Mouse (Mus musculus) embryonic facial prominence, embryonic 14.5 days (tissue): Measurements from ENCODE around the gene Scamp3. TPM values are rescaled to one million over a fixed set of nuclear protein-coding genes. Genes with fewer than 3 reads are reported as not detected.
A peak's percentile ranks its signal among the peaks of the same experiment; 100 is the strongest.

Experiments used
- ATAC-seq: fragments of 200-750 bp; cut with Nextera tagmentation; 2 replicates; pipeline ENCODE4 v1.8.0; 2017; ENCODE audit warnings: low read depth, moderate number of reproducible peaks, moderate TSS enrichment
- DNase-seq: peaks from one replicate; pipeline ENCODE4 v3.0.0-alpha.2; 2015; ENCODE audit warnings: low spot score
- H3K27ac ChIP-seq: fragments of 300-500 bp; sonication (generic); replicated peaks from 2 replicates; pipeline ENCODE4 v1.5.1; 2014; ENCODE audit warnings: low read depth, mild to moderate bottlenecking, low read length, moderate library complexity
- H3K27me3 ChIP-seq: fragments of 300-500 bp; sonication (generic); replicated peaks from 2 replicates; pipeline ENCODE4 v1.6.1; 2014; ENCODE audit warnings: low read length; ENCODE audit not compliant: control insufficient read depth, insufficient read depth
- H3K36me3 ChIP-seq: fragments of 300-500 bp; sonication (generic); 2 replicates; pipeline ENCODE4 v1.6.1; 2014; ENCODE audit warnings: low read length, mixed read lengths; ENCODE audit not compliant: control insufficient read depth, insufficient read depth
- H3K4me1 ChIP-seq: fragments of 300-500 bp; sonication (generic); 2 replicates; pipeline ENCODE4 v1.6.1; 2014; ENCODE audit warnings: antibody characterized with exemption, low read length; ENCODE audit not compliant: control insufficient read depth, insufficient read depth
- H3K4me2 ChIP-seq: fragments of 300-500 bp; sonication (generic); 2 replicates; pipeline ENCODE4 v1.6.1; 2014; ENCODE audit warnings: low read depth, mild to moderate bottlenecking, low read length, moderate library complexity, mixed read lengths
- H3K4me3 ChIP-seq: fragments of 300-500 bp; sonication (generic); 2 replicates; pipeline ENCODE4 v1.5.1; 2014; ENCODE audit warnings: low read depth, mild to moderate bottlenecking, low read length
- H3K9ac ChIP-seq: fragments of 300-500 bp; sonication (generic); 2 replicates; pipeline ENCODE4 v1.6.1; 2014; ENCODE audit warnings: low read depth, mild to moderate bottlenecking, low read length, moderate library complexity, mixed read lengths
- H3K9me3 ChIP-seq: fragments of 300-500 bp; sonication (generic); 2 replicates; pipeline ENCODE4 v1.6.1; 2016; ENCODE audit warnings: low read length; ENCODE audit not compliant: control insufficient read depth
- WGBS: fragments of 180-500 bp; shearing (Covaris S2); extraction: QIAGEN DNeasy Blood & Tissue Kit; methylation state at CpG from one replicate; pipeline ENCODE4 v1.1.7; 2014; 5-methylcytosine and 5-hydroxymethylcytosine counted together
- polyA plus RNA-seq: library from polyadenylated mRNA; unstranded; fragments of >200 nt; fragmentation: Nextera tagmentation; extraction: Ambion mirVana; gene quantifications from 2 replicates; pipeline ENCODE4 v1.2.1, GENCODE M21; 2014

Scamp3 gene
- polyA plus RNA-seq, 1 experiment from 2014 or later, result 93.4 TPM

DNA sequence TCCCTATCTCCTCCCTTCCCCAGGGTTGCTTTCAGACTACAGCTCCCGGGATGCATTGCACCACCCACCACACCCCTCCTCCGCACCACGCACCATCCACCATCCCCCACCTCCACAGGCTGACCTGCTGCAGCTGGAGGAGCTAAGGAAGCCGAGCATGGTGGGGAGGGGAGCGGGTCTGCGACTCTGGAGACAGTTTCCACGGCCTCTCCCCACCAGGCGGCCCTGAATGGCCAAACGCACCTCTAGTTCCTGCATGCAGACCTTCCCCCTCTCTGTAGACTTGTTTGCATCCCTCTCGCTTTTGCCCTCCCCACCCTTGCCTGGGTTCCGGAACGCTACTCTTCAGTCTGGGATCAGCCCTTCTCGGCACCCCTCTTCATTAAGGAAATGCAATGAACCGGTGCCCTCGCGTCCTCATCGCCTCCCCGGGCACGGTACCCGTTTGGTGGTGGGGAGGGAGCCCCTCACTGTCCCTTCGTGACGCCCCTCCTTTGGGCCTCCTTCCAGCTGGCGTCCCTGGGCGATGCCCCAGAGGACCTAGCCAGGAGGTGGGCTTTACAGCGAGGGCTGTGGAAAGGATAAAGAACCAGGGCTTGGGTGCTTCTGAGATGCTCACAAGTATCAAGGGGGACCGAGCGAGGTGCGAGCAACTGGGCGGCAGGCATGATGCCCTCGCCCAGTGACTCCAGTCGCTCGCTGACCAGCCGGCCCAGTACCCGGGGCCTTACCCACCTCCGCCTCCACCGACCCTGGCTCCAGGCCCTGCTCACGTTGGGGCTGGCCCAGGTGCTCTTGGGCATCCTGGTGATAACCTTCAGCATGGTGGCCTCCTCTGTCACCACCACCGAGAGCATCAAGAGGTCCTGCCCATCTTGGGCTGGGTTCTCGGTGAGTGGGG lies 6.0 kb downstream of the Scamp3 start, which contains the start of gene Fam189b:
TSS of gene Fam189b (plus strand) at position 86 of the 901 bp plus-strand sequence.
- Histone ChIP-seq H3K4me2 (peak within 1 kb of the TSS; percentile 73), H3K27ac (peak within 1 kb of the TSS; percentile 66), H3K4me3 (peak within 1 kb of the TSS; percentile 53), H3K4me1 (peaks cover 20% of the 10 kb centered on the region), H3K9ac (peak within 1 kb of the TSS; percentile 69), H3K9me3 (no peaks in the 10 kb centered on the region), H3K36me3 (peaks cover 54% of the 10 kb centered on the region), H3K27me3 (no peaks in the 10 kb centered on the region)
- 3% methylated on average over 32 of the region's 39 CpGs for WGBS
- peak; percentile 97 for ATAC-seq
- DNase-seq, result peak; percentile 95

DNA sequence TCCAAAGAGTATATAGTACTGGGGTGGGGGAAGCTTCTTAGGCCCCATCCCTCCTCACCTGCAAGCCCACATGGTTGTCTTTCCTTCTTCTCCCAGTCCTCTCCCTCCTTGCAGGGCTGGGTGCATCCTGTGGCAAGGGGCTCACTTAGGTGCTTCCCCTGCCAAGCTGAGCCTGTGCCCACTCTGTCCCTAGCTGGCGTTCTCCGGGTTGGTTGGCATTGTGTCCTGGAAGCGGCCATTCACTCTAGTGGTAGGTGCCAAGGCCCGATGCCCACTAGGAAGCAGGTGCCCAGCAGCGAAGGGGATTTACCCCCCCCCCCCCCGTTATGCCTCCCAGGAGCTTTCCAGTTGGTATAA lies 6.7 kb downstream of the Scamp3 start:
- no peak for DNase-seq
- Histone ChIP-seq H3K9me3 (no peaks in the 10 kb centered on the region), H3K4me3 (peak overlapping the region; percentile 53), H3K36me3 (peaks cover 56% of the 10 kb centered on the region), H3K4me2 (peak overlapping the region; percentile 73), H3K27me3 (no peaks in the 10 kb centered on the region), H3K27ac (peak overlapping the region; percentile 66; the same call in 1 of the 2 replicates), H3K9ac (peak overlapping the region; percentile 69), H3K4me1 (peaks cover 14% of the 10 kb centered on the region)
- no peak for ATAC-seq
- 94% methylated on average over 5 of the region's 6 CpGs for WGBS

DNA sequence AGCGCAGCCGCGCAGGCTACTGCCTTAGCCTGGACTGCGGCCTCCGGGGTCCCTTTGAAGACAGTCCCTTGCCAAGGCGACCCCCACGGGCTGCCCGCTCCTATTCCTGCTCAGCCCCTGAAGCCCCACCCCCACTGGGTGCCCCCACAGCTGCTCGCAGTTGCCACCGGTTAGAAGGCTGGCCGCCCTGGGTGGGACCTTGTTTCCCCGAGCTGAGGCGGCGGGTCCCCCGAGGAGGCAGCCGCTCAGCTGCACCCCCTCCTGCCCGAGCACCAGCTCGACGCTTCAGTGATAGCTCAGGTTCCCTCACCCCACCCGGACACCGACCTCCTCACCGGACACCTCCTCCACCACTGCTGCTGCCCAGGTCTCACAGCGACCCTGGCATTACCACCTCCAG lies 9.9 kb downstream of the Scamp3 start:
- H3K4me2 ChIP-seq, result no peak overlapping the region
- H3K36me3 ChIP-seq, result peaks cover 30% of the 10 kb centered on the region; the same call in 1 of the 2 replicates
- no peaks in the 10 kb centered on the region for H3K9me3 ChIP-seq
- DNase-seq, result no peak
- no peak overlapping the region for H3K4me3 ChIP-seq
- no peak overlapping the region for H3K9ac ChIP-seq
- no peak for ATAC-seq
- no peak overlapping the region for H3K27ac ChIP-seq
- H3K4me1 ChIP-seq, result peaks cover 14% of the 10 kb centered on the region; the same call in 1 of the 2 replicates
- H3K27me3 ChIP-seq, result no peaks in the 10 kb centered on the region
- WGBS, result 49% methylated on average over 23 of the region's 23 CpGs

DNA sequence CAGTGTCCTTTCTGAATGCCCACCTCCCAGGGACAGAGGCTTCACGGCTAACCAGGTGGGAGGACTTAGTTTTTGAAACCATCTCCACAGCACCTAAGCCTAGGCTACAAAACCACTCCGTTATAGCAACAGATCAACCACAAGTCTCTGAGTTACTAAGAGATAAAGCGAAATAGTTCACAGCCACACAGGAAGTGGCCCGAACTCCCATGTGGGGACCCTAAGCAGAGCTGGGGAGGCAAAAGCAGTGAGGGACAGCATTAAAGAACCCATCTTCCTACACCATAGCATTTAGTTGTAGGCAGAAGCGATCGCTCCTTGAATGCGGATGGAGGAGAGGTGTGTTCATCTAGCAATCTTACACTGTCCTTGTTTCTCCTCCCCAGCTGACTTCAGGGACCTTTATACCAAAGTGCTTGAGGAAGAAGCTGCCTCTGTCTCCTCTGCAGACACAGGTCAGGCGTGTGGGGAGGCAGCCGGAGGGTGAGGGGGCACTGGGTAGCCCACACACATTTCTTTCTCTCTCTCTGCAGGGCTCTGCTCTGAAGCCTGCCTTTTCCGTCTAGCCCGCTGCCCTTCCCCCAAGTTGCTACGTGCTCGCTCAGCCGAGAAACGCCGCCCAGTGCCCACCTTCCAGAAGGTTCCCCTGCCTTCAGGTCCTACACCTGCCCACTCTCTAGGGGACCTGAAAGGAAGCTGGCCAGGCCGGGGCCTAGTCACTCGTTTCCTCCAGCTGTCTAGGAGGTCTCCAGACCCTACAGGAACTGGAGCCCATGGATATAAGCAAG lies 10.6 kb downstream of the Scamp3 start:
- peaks cover 14% of the 10 kb centered on the region; the same call in 1 of the 2 replicates for H3K4me1 ChIP-seq
- WGBS, result 70% methylated on average over 17 of the region's 18 CpGs
- no peak overlapping the region for H3K4me3 ChIP-seq
- no peaks in the 10 kb centered on the region for H3K27me3 ChIP-seq
- no peak overlapping the region for H3K4me2 ChIP-seq
- no peak for DNase-seq
- no peak overlapping the region; the same call in 1 of the 2 replicates for H3K9ac ChIP-seq
- no peaks in the 10 kb centered on the region for H3K9me3 ChIP-seq
- ATAC-seq, result no peak
- H3K36me3 ChIP-seq, result peaks cover 25% of the 10 kb centered on the region; the same call in 1 of the 2 replicates
- no peak overlapping the region for H3K27ac ChIP-seq

DNA sequence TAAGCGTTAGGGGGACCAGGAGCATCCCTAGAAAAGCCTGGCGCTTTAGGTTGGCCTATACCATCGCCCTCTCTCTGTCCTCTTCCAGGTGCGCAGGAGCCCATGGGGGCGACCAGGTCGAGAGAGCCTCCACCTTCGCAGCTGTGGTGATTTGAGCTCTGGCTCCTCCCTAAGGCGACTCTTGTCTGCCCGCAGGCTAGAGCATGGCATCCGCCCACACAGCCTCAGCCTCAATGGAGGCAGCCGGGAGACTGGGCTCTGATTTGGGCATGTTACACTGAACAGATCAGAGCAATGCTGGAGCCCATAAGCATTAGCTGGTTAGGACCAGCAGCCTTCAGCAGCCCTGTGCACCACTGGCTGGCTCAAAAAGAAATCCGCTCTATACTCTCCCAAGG lies 11.2 kb downstream of the Scamp3 start:
- H3K4me3 ChIP-seq, result no peak overlapping the region
- H3K27me3 ChIP-seq, result no peaks in the 10 kb centered on the region
- WGBS, result 61% methylated on average over 12 of the region's 12 CpGs
- H3K9ac ChIP-seq, result no peak overlapping the region; the same call in 1 of the 2 replicates
- ATAC-seq (no peak), DNase-seq (no peak)
- H3K9me3 ChIP-seq, result no peaks in the 10 kb centered on the region
- H3K4me1 ChIP-seq, result peaks cover 14% of the 10 kb centered on the region; the same call in 1 of the 2 replicates
- no peak overlapping the region for H3K27ac ChIP-seq
- peaks cover 25% of the 10 kb centered on the region; the same call in 1 of the 2 replicates for H3K36me3 ChIP-seq
- no peak overlapping the region for H3K4me2 ChIP-seq

DNA sequence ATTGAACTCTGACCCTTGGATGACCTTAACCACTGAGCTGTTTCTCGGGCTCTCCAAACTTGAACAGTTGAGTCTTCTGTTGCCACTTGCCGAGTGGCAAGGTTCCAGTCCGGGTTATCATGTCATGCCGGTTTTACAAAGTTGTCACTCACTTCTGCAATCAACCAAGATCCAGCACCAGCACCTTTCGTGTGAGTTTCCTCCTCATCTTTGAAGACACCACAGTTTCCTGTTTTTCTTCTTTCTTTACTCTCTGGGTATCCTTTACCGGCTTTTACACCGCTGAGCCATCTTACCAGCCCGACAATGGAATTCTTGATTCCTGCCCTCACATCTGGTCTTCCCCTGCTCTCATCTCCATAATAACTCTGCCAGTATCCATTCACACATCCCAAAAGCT lies 13.2 kb downstream of the Scamp3 start:
- Histone ChIP-seq H3K9ac (no peak overlapping the region), H3K4me3 (no peak overlapping the region), H3K4me2 (no peak overlapping the region), H3K27me3 (no peaks in the 10 kb centered on the region), H3K4me1 (peaks cover 2% of the 10 kb centered on the region; the same call in 1 of the 2 replicates), H3K9me3 (no peaks in the 10 kb centered on the region), H3K36me3 (peaks cover 25% of the 10 kb centered on the region; the same call in 1 of the 2 replicates), H3K27ac (no peak overlapping the region)
- ATAC-seq, result no peak
- WGBS, result 72% methylated on average over 8 of the region's 8 CpGs
- no peak for DNase-seq

DNA sequence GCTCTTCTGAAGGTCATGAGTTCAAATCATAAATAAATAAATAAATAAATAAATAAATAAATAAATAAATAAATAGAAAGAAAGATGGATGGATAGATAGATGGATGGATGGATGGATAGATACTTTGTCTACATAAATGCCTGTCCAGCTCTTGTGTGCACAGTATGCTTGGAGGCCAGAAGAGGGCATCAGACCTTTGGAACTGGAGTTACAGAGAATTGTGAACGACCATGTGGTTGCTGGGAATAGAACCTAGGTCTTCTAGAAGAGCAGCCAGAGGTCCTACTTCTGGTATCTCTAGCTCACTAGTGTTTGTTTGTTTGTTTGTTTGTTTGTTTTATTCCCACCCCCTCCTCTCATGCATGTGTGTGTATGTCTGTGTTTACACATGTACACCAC lies 16.1 kb downstream of the Scamp3 start:
- ATAC-seq (no peak), DNase-seq (no peak)
- Histone ChIP-seq H3K36me3 (peaks cover 12% of the 10 kb centered on the region; the same call in 1 of the 2 replicates), H3K4me3 (no peak overlapping the region), H3K9me3 (no peaks in the 10 kb centered on the region), H3K4me2 (no peak overlapping the region), H3K9ac (no peak overlapping the region), H3K27ac (no peak overlapping the region), H3K27me3 (no peaks in the 10 kb centered on the region), H3K4me1 (peaks cover 10% of the 10 kb centered on the region)
- 61% methylated on average over 1 of the region's 1 CpGs for WGBS

DNA sequence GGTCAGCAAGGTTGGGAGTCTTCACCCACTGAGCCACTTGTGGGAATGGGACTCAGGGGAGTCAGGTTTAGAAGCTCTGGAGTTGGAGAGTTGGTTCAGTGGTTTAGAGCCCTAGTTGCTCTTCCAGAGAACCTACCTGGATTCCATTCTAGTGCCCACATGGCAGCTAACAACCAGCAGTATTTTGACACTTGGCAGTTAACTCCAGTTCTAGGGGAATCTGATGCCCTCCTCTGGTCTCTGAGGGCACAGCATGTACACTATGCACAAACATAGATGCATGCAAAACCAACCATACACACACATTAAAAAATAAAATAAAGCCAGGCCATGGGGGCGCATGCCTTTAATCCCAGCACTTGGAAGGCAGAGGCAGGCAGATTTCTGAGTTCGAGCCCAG lies 16.6 kb downstream of the Scamp3 start:
- Histone ChIP-seq H3K4me2 (no peak overlapping the region), H3K4me3 (no peak overlapping the region), H3K36me3 (0 out of 2 replicates have a peak, but pooled peaks cover 7% of the 10 kb centered on the region), H3K9ac (no peak overlapping the region), H3K9me3 (no peaks in the 10 kb centered on the region), H3K27ac (no peak overlapping the region), H3K4me1 (peaks cover 10% of the 10 kb centered on the region), H3K27me3 (no peaks in the 10 kb centered on the region)
- DNase-seq (no peak), ATAC-seq (no peak)
- WGBS, result 95% methylated on average over 2 of the region's 2 CpGs
